Mouse (Mus musculus): ENCODE measurements around the gene Chuk. TPM values are rescaled to one million over a fixed set of nuclear protein-coding genes. Genes with fewer than 3 reads are reported as not detected.
A peak's percentile ranks its signal among the peaks of the same experiment; 100 is the strongest.
"Not testable (repeated sequence)": the region's sequence is repeated elsewhere in the genome, so short reads cannot be mapped to it uniquely, and the experiment has no call there.

Gene Chuk
- polyA plus RNA-seq, 1 experiment from 2014 or later: 49.9 TPM

DNA sequence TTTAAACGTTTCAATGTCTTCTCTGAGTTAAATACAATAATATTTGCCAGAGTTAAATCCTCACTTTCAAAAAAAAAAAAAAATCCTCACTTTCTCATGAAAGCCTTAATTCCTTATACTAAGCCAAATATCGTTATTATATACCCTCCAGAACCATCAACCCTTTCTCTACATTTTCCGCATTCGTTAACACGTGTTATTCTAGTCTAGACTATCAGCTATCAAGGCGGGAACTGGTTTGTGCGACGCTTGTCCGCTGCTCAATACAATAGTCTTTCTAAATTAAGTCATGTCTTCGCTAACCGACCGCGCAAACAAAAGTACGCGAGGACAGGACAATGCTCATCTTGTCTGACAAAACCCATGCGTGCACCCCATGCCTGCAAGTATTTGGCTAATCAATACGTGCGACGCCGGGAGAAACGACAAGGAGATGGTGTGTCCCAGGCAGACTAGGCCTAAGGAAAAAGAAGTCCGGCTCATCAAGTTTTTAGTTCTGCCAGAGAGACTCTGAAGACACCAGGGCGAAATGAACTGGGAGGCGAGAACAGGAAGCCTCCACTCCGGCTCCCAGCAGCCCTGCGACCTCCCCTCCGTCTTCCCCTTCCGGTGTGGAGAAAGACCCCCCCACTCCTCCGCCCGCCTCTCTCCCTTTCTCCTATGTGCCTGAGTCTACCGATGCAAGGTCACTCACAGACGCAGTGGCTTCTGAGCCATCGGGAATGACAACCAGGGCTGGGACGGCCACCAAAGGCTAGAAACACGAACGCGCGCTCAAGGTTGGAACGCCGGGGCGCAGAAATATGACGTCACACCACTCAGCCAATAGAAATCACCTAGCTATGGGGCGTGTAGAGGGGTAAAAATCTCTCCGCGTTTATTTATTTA is 28.0 kb upstream of the Chuk start, which contains the start of gene Cwf19l1:
TSS of gene Cwf19l1 (minus strand) at position 805 of the 888 bp plus-strand sequence.
- Histone ChIP-seq H3K4me1 (peaks cover 7% of the 10 kb centered on the region), H3K9me3 (no peaks in the 10 kb centered on the region), H3K27me3 (no peaks in the 10 kb centered on the region), H3K4me2 (peak within 1 kb of the TSS; percentile 63), H3K4me3 (peak within 1 kb of the TSS; percentile 79), H3K27ac (peak within 1 kb of the TSS; percentile 94), H3K9ac (peak within 1 kb of the TSS; percentile 83), H3K36me3 (peaks cover 45% of the 10 kb centered on the region)
- ATAC-seq (ENCODE audit: insufficient number of reproducible peaks, insufficient read depth, low FRiP score, low TSS enrichment, low read depth): peak; percentile 81
- under 1% methylated on average over 45 of the region's 45 CpGs for WGBS

DNA sequence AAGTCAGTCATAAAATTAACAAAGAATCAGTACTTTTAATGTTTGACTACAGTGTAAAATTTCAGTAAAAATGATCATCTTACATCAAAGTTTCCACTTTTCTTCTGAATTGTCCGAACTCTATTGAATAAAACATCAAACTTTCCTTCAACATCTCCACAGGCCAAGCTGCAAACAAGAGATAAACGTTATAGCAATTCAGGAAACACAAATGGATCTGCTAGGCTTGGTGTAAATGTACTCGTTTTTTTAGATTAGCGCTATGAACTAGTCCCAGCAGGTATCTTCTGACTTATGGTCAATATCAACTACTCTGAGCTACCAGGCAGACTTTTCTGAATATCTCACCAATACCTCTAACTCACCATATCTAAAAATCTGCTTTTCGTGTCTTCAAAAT is 25.6 kb upstream of the Chuk start:
- Histone ChIP-seq H3K27ac (no peak overlapping the region), H3K9ac (no peak overlapping the region), H3K9me3 (no peaks in the 10 kb centered on the region), H3K27me3 (no peaks in the 10 kb centered on the region), H3K4me2 (no peak overlapping the region), H3K4me1 (peaks cover 7% of the 10 kb centered on the region), H3K4me3 (no peak overlapping the region), H3K36me3 (peaks cover 46% of the 10 kb centered on the region)
- 88% methylated on average over 5 of the region's 5 CpGs for WGBS
- ATAC-seq (ENCODE audit: insufficient number of reproducible peaks, insufficient read depth, low FRiP score, low TSS enrichment, low read depth): no peak

DNA sequence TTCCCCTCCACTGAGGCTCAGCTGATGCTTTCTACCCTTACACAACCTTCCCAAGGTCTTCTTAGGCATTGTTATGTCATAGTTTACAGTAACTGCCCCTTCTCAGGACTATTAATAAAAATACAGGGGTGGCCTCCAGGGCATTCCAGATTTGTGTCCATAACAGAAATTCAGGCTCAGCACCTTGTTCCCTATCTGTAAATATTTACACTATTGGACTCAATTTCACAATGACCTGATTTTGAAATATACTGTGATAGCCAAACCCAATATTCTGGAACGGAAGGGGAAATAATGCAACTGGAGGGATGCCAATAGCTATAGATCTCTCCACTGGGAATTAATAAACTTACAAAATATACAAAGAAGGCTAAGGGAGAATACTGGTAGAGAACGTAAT is 21.3 kb upstream of the Chuk start:
- no peak for ATAC-seq (ENCODE audit: insufficient number of reproducible peaks, insufficient read depth, low FRiP score, low TSS enrichment, low read depth)
- H3K36me3 ChIP-seq: peaks cover 80% of the 10 kb centered on the region
- WGBS: 85% methylated on average over 2 of the region's 2 CpGs
- no peaks in the 10 kb centered on the region for H3K27me3 ChIP-seq
- H3K4me1 ChIP-seq: no peaks in the 10 kb centered on the region
- H3K4me2 ChIP-seq: no peak overlapping the region
- H3K4me3 ChIP-seq: no peak overlapping the region
- H3K27ac ChIP-seq: no peak overlapping the region
- no peaks in the 10 kb centered on the region for H3K9me3 ChIP-seq
- H3K9ac ChIP-seq: no peak overlapping the region

DNA sequence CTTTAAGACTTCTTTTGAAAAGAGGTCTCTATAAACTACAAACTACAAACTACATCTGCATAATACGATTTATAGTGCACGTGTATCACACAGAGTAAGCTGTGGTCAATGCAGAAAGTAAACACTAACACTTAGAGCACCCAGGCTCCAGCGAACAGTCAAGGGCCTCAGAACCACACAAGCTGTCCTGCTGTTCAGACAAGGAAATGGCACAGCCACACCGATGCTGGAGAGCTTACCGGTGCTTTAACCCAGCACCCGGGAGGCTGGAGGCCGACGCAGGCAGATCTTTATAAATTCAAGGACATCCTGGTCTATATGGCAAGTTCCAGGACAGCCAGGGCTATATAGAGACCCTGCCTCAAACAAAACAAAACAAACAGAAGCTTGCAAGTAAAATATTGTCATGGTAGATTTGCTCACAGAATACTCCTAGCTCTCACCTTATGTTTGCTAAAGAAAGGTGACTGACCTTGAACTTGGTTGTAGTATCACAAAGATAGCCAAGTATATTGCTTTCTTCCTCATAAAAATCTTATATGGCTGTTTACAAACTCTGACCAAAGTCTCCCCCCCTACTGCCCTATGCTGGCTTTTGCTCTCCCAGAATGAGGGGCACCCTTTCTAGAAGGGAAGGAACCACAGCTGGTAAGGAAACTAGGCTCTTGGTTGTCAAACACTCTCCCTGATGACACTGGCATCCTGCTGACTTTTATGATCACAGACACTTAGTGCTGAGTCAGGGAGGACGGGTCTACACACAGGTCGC is 20.6 kb upstream of the Chuk start:
- H3K4me3 ChIP-seq: no peak overlapping the region
- no peak overlapping the region for H3K27ac ChIP-seq

DNA sequence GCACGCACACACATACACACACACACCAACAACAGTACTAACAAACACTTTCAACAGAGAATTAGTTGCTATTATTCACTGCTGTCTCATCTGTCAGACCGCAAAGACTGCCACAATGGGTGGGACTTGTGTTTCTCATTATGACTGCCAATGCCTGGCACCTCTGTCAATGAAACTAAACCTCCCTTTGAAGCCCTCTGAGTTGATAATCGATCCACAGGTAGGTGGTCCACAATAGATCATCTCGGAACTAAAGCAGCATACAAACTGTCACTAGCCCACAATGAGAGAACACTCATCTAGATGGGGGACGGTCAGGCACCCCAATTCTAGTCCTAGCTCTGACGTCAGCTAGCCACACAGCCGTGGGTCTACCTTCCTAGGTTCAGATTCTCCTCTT is 13.9 kb upstream of the Chuk start:
- WGBS: 96% methylated on average over 7 of the region's 7 CpGs
- peaks cover 86% of the 10 kb centered on the region for H3K36me3 ChIP-seq

More for the DNA sequence above, 20.6 kb upstream of the Chuk start:
- H3K27me3 ChIP-seq: no peaks in the 10 kb centered on the region
- 93% methylated on average over 10 of the region's 10 CpGs for WGBS
- H3K9ac ChIP-seq: no peak overlapping the region
- no peaks in the 10 kb centered on the region for H3K4me1 ChIP-seq
- H3K4me2 ChIP-seq: no peak overlapping the region
- H3K36me3 ChIP-seq: peaks cover 87% of the 10 kb centered on the region
- H3K9me3 ChIP-seq: no peaks in the 10 kb centered on the region
- no peak for ATAC-seq (ENCODE audit: insufficient number of reproducible peaks, insufficient read depth, low FRiP score, low TSS enrichment, low read depth)

DNA sequence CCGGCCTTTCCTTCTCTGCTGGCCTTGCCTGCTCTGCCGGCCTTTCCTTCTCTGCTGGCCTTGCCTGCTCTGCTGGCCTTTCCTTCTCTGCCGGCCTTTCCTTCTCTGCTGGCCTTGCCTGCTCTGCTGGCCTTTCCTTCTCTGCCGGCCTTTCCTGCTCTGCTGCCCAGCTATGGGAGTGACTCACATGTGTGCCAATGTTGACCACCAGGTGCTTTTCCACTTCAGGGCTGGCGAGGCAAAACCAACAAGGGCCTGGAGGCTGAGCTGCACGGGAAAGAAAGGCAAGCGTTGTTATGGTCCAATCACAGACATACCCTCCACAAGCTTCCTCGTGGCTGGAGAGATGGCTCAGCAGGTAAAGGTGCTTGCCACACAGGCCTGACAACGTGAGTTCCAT is 13.4 kb upstream of the Chuk start:
- WGBS: 90% methylated on average over 9 of the region's 9 CpGs

More for the DNA sequence above, 13.9 kb upstream of the Chuk start:
- no peak overlapping the region for H3K9ac ChIP-seq
- ATAC-seq (ENCODE audit: insufficient number of reproducible peaks, insufficient read depth, low FRiP score, low TSS enrichment, low read depth): no peak
- H3K4me1 ChIP-seq: no peaks in the 10 kb centered on the region
- no peak overlapping the region for H3K4me3 ChIP-seq
- H3K9me3 ChIP-seq: no peaks in the 10 kb centered on the region
- no peaks in the 10 kb centered on the region for H3K27me3 ChIP-seq
- H3K4me2 ChIP-seq: no peak overlapping the region
- no peak overlapping the region for H3K27ac ChIP-seq

DNA sequence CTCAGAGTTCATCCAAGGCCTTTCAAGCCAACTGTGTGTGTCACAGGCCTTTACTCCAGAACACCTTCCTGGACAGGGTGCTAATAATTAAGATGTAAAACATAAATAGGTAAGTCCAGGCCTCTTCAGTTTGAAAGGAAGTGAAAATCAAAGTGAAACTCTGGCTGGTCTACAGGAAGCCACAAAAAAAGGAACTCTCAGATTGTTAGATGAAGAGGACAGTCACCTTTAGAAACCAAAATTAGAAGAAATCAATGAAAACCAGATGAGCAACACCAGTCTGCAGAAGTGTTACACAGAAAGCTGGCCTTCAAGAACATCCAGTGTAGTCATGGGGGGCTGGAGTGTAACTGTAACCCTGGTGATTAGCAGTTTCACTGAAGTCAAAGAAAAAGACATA is 10.5 kb upstream of the Chuk start:
- Histone ChIP-seq H3K9ac (no peak overlapping the region), H3K27ac (no peak overlapping the region), H3K9me3 (no peaks in the 10 kb centered on the region), H3K4me3 (no peak overlapping the region), H3K4me1 (no peaks in the 10 kb centered on the region), H3K36me3 (peaks cover 85% of the 10 kb centered on the region), H3K4me2 (no peak overlapping the region), H3K27me3 (no peaks in the 10 kb centered on the region)
- ATAC-seq (ENCODE audit: insufficient number of reproducible peaks, insufficient read depth, low FRiP score, low TSS enrichment, low read depth): no peak

More for the DNA sequence above, 13.4 kb upstream of the Chuk start:
- H3K9ac ChIP-seq; H3K4me2 ChIP-seq; H3K4me3 ChIP-seq; H3K4me1 ChIP-seq; H3K27ac ChIP-seq; H3K27me3 ChIP-seq; ATAC-seq (ENCODE audit: insufficient number of reproducible peaks, insufficient read depth, low FRiP score, low TSS enrichment, low read depth); H3K9me3 ChIP-seq: not testable (repeated sequence)
- H3K36me3 ChIP-seq: peaks cover 88% of the 10 kb centered on the region

DNA sequence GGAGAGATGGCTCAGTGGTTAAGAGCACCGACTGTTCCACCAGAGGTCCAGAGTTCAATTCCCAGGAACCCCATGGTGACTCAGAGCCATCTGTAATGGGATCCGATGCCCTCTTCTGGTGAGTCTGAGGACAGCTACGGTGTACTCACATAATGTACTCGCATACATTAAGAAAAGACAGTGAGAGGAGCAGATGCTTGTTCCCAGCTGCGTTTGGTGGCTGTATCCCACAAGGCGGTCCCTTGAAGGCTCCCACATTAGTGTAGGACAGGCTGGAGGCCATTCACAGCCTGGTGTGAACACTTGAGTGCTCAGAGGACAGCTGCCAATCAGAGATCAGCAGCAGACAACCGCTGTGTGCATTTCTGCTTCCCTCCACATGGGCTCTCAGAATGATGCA is 4.4 kb upstream of the Chuk start:
- 65% methylated on average over 7 of the region's 7 CpGs for WGBS
- Histone ChIP-seq H3K27me3 (no peaks in the 10 kb centered on the region), H3K36me3 (peaks cover 68% of the 10 kb centered on the region), H3K4me2 (no peak overlapping the region), H3K4me3 (no peak overlapping the region), H3K9me3 (no peaks in the 10 kb centered on the region), H3K27ac (no peak overlapping the region), H3K9ac (no peak overlapping the region), H3K4me1 (peaks cover 8% of the 10 kb centered on the region)
- no peak for ATAC-seq (ENCODE audit: insufficient number of reproducible peaks, insufficient read depth, low FRiP score, low TSS enrichment, low read depth)

DNA sequence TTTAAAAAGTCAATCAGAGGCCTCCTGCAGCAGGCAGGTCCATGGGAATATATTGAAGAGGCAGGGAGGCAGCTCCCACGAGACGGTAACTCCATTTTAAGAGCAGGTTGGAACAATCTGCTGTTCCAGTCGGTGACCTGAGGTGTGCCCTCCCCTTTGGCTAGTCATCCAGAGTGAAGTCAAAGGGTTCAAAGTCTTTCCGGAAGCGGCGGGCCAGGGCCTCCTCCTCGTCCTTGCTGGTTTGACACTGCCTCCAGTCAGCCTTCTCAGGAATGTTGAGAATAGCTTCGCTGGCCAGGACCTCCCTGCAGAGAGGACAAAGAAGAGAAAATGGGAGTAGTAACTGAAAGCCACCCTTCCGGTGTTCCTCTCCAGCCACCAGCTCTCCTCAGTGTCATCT is 3.1 kb upstream of the Chuk start:
- no peak for ATAC-seq (ENCODE audit: insufficient number of reproducible peaks, insufficient read depth, low FRiP score, low TSS enrichment, low read depth)

DNA sequence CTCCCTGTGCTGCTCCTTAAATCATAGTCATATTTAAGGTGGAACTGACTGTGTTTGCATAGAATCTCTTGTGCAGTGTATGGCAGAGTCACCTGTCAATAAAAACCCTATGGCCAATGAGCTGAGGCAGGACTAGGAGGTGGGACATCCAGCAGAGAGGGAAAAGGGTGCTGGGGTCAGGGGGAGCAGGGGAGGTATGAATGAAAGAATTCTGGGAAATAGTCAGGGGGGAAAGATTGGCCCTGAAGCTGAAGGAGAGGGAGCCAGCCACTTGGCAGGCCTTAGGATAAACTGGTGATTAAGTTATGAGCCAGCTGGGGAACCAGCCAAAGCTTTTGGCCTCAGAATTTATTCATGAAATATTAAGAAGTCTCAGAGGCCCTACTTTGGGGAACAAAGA is 1.7 kb upstream of the Chuk start:
- peaks cover 21% of the 10 kb centered on the region for H3K4me1 ChIP-seq
- H3K27ac ChIP-seq: no peak overlapping the region
- ATAC-seq (ENCODE audit: insufficient number of reproducible peaks, insufficient read depth, low FRiP score, low TSS enrichment, low read depth): no peak
- no peaks in the 10 kb centered on the region for H3K9me3 ChIP-seq
- no peak overlapping the region for H3K9ac ChIP-seq
- H3K36me3 ChIP-seq: peaks cover 45% of the 10 kb centered on the region
- no peak overlapping the region for H3K4me2 ChIP-seq
- H3K4me3 ChIP-seq: no peak overlapping the region
- H3K27me3 ChIP-seq: no peaks in the 10 kb centered on the region

More for the DNA sequence above, 3.1 kb upstream of the Chuk start:
- Histone ChIP-seq H3K36me3 (peaks cover 57% of the 10 kb centered on the region), H3K4me1 (peaks cover 19% of the 10 kb centered on the region), H3K27me3 (no peaks in the 10 kb centered on the region), H3K4me3 (no peak overlapping the region), H3K27ac (no peak overlapping the region), H3K9ac (no peak overlapping the region), H3K4me2 (no peak overlapping the region), H3K9me3 (no peaks in the 10 kb centered on the region)
- 88% methylated on average over 9 of the region's 9 CpGs for WGBS

DNA sequence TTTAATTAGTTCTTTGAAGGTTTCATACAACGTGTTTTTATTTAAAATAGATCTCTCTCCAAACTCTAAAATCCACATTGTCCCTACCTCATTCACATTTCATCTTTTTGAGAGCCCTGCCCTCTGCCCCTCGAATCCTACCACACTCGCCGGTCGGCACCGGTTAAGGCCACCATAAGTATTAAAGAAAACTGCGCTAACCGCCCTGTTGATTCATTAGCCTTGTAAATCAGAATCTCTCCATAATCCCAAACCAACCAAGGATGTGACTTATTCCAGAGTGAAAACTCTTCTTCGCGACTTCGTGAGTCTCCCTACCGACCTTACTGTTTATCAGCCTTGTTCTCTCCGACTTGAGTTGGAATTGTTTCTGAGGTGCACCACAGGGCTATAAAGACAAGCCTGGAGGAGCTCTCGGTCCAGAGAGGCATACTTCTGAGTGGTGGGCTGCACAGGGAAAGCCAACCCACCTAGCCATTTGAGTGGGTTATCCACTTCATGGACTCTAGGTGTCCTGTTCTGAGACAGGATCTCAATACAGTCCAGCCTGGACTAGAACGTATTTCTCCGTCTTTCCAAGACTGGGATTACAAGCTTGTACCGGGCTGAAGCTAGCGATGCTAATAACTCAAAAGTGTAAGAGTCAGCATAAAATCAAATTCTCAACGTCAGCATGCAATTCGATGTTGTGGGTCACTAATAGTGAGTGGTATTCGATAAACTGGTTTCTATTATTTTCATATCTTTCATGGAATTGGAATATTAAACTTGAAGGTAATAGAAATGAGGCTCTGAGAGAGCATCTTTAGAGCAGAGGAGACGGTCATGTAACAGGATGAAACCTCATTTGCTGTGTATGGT is 611 bp upstream of the Chuk start:
- Histone ChIP-seq H3K4me2 (peak overlapping the region; percentile 91), H3K4me1 (peaks cover 21% of the 10 kb centered on the region), H3K4me3 (peak overlapping the region; percentile 82), H3K27ac (0 out of 2 replicates have a peak overlapping the region, but pooled peaks have one; percentile 17), H3K9ac (peak overlapping the region; percentile 95), H3K36me3 (peaks cover 36% of the 10 kb centered on the region), H3K27me3 (no peaks in the 10 kb centered on the region), H3K9me3 (no peaks in the 10 kb centered on the region)
- ATAC-seq (ENCODE audit: insufficient number of reproducible peaks, insufficient read depth, low FRiP score, low TSS enrichment, low read depth): no peak
- 28% methylated on average over 22 of the region's 22 CpGs for WGBS

Measured in embryonic facial prominence, embryonic 13.5 days (tissue).